Mouse (Mus musculus) cerebellum, postnatal 4 days (tissue): ENCODE measurements around the gene Ube2c.
A peak's percentile ranks its signal among the peaks of the same experiment; 100 is the strongest.

ENCODE experiments used
- DNase-seq, 2 experiments: peaks; one replicate each; pipeline ENCODE4 v3.0.0; 2022; ENCODE audit warnings: low spot score in 2 of 2, mixed read lengths in 1 of 2

The Ube2c gene

DNA sequence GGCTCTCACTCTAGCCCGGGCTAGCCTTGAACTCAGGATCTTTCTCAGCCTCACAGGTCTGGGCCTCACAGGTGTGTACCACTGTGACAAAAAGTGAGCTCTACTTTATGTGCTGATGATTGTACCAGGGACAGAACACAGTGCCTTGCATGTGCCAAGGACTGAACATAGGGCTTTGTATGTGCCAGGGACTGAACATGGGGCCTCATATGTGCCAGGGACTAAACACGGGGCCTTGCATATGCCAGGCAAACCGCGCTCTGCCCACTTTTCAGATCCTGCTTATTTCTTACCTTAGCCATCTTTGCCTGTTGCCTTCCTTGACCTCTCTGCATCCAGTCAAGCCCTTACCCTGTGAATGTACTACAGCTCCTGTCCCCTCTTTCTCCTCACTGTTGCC lies 7.7 kb upstream of the Ube2c start:
- no peak for DNase-seq

DNA sequence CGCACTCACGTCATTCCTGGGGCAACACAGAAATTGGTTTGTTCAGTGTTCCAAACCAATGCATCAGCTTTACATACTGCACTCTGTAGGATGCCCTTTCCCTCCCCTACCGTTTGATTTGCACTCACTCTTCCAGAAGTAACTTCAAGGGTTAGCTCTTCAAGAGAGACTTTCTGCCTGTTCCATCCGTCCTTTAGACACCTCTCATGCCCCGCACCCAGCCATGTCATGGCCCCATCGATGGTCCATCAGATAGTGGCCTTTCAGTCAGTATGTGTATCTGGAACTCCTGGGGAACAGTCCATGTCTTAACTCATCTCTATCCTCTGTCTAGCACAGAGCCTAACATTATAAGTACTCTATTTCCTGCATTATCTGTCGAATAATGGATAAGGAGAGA lies 7.1 kb upstream of the Ube2c start:
- no peak for DNase-seq

DNA sequence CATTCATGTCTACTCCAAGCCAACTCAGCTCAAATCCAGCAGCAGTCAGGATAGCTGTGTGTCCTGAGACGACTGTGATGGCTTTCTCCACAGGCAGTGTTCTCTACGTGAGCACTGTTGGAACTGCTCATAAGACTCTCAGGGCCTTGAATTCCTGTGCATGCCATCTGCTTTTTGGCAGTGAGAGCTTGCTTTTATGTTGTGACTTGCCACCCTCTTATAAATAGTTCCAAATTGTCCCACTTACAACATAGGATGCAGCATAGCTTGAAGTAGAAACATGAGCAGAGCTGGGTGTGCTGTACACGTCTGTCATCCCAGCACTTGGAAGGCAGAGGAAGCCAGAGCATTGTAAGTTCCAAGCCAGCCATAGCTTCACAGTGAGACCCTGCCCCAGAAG lies 3.9 kb upstream of the Ube2c start:
- DNase-seq: no peak

DNA sequence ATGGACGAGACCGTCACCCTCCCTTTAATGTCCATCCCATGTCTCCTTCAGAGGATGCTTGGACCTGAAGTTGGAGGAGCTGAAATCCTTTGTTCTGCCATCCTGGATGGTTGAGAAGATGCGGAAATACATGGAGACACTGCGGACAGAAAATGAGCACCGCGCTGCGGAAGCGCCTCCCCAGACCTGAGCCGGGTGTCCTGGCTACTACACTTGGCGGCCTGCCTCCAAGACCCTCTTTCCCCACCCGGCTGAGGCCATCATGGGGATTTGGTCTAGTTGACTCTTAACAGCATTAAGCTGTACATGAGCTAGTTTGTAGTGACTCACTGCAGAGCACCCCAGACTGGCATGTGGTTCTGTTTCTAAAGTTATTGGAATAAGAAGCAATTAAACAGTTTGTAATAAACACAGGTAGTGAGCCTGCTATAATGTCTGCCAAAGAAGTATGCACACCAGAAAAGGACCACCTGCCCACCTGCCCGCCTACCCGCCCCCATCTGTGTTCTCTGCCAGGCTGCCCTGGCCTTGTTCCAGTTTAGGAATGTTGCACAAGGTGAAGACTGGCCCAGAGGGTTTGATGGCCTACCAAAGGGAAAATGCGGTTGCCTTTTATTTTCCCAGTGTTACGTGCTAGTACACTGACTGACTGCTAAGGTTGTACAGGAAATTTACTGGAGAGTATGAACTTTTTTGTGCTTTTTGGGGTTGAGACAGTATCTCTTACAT lies 1.7 kb upstream of the Ube2c start:
- DNase-seq: peak in 1 of 2 experiments; percentile 44

DNA sequence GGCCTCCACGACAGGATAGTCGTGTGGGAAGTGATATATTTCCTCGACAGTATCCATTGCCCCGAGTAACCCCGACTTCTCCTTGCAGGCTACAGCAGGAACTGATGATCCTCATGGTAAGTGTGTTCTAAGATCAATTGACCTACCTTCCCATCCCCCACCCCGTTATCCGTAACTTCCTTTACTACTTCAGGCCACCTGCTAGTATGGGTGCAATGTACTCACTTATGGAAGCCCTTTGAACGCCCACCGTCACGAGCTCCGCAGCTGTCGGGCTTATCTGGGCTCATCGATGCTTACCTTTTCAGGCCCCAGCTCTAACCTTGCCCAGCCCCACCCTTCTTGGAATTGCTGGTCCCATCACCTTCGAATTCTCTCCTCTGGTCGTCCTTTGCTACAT lies 581 bp downstream of the Ube2c start:
- DNase-seq: no peak

GRCm38 (mm10) chr2:164771123-164771522 lies 1.4 kb downstream of the Ube2c start:
- no peak for DNase-seq

GRCm38 (mm10) chr2:164773229-164773988 lies 3.7 kb downstream of the Ube2c start:
- no peak for DNase-seq

DNA sequence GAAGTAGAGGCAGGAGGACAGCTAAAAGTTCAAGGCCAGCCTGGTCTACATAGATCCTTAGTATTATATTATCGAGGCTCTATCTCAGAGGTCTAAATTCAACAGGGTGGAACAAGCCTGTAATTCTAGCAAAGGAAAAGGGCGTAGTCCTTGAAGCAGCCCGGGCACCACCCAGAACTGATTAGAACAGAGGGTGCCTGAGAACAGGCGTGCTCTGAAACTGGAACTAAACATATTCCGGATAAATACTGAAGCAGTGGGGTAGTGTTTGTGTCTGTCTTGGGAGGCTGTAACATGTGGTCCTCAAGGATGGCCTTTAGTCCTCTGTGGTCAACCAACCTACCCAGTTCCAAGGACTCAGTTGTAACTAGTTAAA lies 4.3 kb downstream of the Ube2c start:
- no peak for DNase-seq

DNA sequence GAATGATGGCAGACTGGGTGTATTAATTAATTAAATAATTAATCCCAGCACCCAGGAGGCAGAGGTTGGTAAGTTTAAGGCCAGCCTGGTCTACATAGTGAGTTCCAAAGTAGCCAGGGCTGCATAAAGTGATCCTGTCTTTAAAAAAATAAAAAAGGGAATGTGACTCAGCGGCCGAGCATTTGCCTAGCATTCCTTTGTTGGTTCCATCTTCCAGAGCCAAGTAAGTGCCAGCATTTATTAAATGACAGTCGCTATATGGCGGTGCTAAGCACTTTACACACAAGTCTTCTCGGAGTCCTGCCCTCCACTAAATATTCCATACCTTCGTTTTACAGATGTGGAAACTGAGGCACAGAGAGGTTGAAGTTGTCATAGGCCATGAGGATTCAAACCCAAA lies 6.4 kb downstream of the Ube2c start:
- DNase-seq: no peak

DNA sequence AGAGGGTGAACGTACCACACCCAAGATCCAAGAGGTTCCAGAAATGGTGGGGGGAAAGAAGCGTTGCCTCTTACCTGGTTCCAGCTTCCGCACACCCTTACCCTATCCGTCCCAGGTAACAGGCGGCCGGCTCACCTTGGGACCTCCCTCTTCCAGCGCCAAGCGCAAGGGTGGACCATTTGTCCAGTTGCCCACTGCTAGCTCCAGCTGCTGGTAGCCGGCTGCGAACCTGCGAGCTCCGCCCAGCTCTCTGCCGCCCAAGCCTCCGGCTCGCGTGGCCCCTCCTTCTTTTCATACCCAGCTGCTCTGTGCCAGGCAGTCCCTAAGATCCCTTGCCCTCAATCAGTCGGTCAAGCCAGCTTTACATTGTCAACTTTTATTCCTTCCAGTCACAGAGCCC lies 7.1 kb downstream of the Ube2c start:
- DNase-seq: no peak

GRCm38 (mm10) chr2:164777246-164778014 lies 7.7 kb downstream of the Ube2c start:
- no peak for DNase-seq

- no peak for DNase-seq
These were observed 8.3 kb downstream of the Ube2c start for GRCm38 (mm10) chr2:164778015-164778287.

DNA sequence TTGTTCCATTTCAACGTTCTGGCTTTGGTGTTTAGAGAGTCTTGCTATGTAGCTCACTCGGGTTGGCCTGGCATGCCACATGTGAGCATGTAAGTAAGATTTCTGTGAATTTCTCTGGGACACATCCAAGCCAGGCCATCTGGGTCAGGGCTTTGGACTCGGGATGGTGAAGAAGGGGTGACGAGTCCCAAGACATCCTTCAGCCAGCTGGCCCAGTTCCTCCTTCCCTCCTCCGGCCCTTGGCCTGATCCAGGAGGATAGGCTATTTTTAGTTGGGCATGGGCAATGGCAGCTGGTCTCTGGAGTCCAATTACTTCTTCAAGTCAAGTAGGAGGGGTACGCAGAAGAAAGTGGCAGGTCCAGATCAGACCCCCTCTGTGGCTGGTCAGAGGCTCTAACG lies 9.1 kb downstream of the Ube2c start:
- no peak for DNase-seq

GRCm38 (mm10) chr2:164779481-164780086 lies 9.9 kb downstream of the Ube2c start, which contains the start of gene Tnnc2:
Gene Tnnc2 (minus strand): TSS chr2:164779967.
- no peak for DNase-seq

GRCm38 (mm10) chr2:164781876-164782275 lies 12.2 kb downstream of the Ube2c start:
- DNase-seq: no peak

DNA sequence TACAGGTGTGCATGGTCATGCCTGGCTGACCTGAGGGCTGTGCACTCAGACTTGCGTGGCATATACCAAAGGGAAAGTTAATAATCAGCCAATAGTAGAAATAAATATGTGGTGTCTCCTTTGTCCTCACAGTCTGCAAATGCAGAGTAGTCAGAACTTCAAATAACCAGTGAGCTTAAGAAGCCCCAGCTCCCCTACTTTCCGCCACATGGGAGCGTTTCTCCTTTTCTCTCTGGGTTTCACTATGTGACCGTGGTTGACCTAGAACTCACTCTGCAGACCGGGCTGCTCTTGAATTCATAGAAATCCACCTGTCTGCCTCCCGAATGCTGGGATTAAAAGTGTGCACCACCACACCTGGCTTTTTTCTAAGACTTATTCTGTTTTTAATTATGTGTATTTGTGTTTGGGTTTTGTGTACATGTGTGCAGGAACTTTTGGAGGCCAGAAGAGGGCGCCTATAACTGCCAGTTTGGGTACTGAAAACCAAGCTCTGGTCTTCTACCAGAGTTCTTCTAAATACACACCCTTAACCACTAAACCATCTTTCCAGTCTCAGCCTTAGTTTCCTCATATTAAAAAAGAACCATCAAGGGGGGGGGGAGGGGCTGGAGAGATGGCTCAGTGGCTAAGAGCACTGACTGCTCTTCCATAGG lies 14.4 kb downstream of the Ube2c start:
- DNase-seq: no peak

DNA sequence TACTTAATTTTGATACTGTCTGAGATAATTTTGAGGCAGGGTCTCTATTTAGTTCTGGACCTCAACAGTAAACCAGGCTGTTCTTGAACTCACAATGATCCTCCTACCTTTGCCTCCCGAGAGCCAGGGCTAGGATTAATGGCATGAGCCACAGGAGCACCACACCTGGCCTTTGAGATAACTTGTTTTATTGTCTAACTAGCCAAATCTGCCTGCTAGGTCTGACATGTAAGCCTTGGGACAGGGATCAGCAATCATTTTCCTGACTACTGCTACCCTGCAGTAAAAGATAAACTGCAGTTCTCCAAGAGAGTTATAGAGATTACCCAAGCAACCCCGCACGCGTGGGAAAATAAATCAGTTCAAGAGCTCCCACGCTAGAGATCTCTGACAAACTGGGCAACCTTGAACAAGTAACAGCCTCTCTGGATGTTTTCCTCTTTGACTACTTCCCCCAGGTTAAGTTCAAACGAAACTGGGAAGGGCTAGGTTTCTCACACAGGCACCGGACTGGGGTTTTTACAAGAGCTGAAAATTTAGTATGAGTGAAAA lies 15.2 kb downstream of the Ube2c start:
- DNase-seq: no peak

GRCm38 (mm10) chr2:164785481-164786387 lies 16.0 kb downstream of the Ube2c start, which contains the start of gene Snx21:
Gene Snx21 (plus strand): TSS chr2:164785823.
- peak; percentile 57 to 78 for DNase-seq

- DNase-seq: no peak
These were observed 16.7 kb downstream of the Ube2c start for GRCm38 (mm10) chr2:164786388-164786885.

- DNase-seq: no peak
These were observed 17.3 kb downstream of the Ube2c start for GRCm38 (mm10) chr2:164787032-164787431.
